Mouse (Mus musculus) spleen, adult 2 months (tissue): ENCODE results near the gene Cabp7. TPM values are rescaled to one million over a fixed set of nuclear protein-coding genes. Genes with fewer than 3 reads are reported as not detected.

Experiments used
- DNase-seq, 2 experiments: peaks; one replicate each; pipeline versions ENCODE4 v3.0.0 to v3.0.0-alpha.2; 2012 to 2021; ENCODE audit warnings: low spot score in 2 of 2, low read depth in 1 of 2
- H3K27ac ChIP-seq: fragments of 200-500 bp; 2 replicates; pipeline ENCODE4 v1.5.1; 2012; ENCODE audit warnings: low read length, inconsistent platforms; ENCODE audit not compliant: insufficient read depth
- H3K27me3 ChIP-seq: fragments of 200-500 bp; 2 replicates; pipeline ENCODE4 v1.6.1; 2012; ENCODE audit warnings: mild to moderate bottlenecking, moderate library complexity, low read length, inconsistent platforms; ENCODE audit not compliant: control insufficient read depth, insufficient read depth
- H3K36me3 ChIP-seq: fragments of 200-500 bp; 2 replicates; pipeline ENCODE4 v1.6.1; 2012; ENCODE audit warnings: mild to moderate bottlenecking, low read length, inconsistent platforms; ENCODE audit not compliant: control insufficient read depth, insufficient read depth
- H3K4me1 ChIP-seq: fragments of 200-500 bp; 2 replicates; pipeline ENCODE4 v1.6.1; 2011; ENCODE audit warnings: inconsistent platforms; ENCODE audit not compliant: control insufficient read depth, insufficient read depth, insufficient read length
- H3K4me3 ChIP-seq: fragments of 200-500 bp; 2 replicates; pipeline ENCODE4 v1.5.1; 2011; ENCODE audit warnings: mild to moderate bottlenecking, inconsistent platforms; ENCODE audit not compliant: insufficient read depth, insufficient read length; ENCODE audit errors: extremely low read depth
- CTCF ChIP-seq: fragments of 200-500 bp; IDR thresholded peaks from 2 replicates; pipeline ENCODE4 v1.5.1; 2011; ENCODE audit warnings: mild to moderate bottlenecking, inconsistent platforms; ENCODE audit not compliant: insufficient read depth, insufficient read length, insufficient replicate concordance; ENCODE audit errors: extremely low read depth
- POLR2A ChIP-seq: fragments of 200-500 bp; IDR thresholded peaks from 2 replicates; pipeline ENCODE4 v1.6.1; 2011; ENCODE audit warnings: low read depth, low read length, inconsistent platforms
- WGBS: fragments of 180-500 bp; shearing (Covaris S2); methylation state at CpG from one replicate; pipeline ENCODE4 v1.1.7; 2018; 5-methylcytosine and 5-hydroxymethylcytosine counted together
- polyA plus RNA-seq: library from polyadenylated mRNA; depleted of rRNA; stranded (reverse); fragments of >200 nt; gene quantifications from 2 replicates; pipeline ENCODE4 v1.2.3, GENCODE M21; 2012

The Cabp7 gene
- polyA plus RNA-seq, 1 experiment: not detected

DNA sequence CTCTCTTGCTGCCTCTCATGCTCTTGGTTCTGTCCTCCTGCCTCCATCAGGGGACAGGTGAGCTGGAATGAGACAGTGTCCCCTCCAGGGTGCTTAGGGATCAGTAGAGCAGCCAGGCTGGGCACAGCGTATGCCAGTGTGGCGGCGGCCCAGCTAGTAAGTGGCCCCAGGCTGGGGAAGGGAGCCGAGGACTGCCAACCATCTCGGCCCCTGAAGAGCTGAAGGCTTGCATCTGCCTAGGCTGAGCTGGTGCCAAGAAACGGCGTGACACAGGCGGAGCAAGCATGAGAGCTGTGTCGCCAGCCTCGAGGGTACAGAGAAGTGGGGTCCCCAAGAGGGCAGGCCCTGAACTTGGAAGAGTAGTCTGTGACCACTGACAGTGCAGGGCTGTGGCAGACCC, 8.9 kb downstream of the Cabp7 start:
- H3K27me3 ChIP-seq: no peaks in the 10 kb centered on the region
- peaks cover 18% of the 10 kb centered on the region for H3K36me3 ChIP-seq
- no peaks in the 10 kb centered on the region for H3K4me1 ChIP-seq
- 85% methylated on average over 10 of the region's 10 CpGs for WGBS
- H3K27ac ChIP-seq: no peak overlapping the region
- H3K4me3 ChIP-seq: no peak overlapping the region
- TF ChIP-seq CTCF (no peak), POLR2A (no peak)
- DNase-seq: no peak

- H3K4me1 ChIP-seq: no peaks in the 10 kb centered on the region
- no peaks in the 10 kb centered on the region for H3K27me3 ChIP-seq
- WGBS: 90% methylated on average over 6 of the region's 6 CpGs
- H3K36me3 ChIP-seq: peaks cover 20% of the 10 kb centered on the region
- no peak for DNase-seq
- H3K27ac ChIP-seq: no peak overlapping the region
- TF ChIP-seq CTCF (no peak), POLR2A (no peak)
- H3K4me3 ChIP-seq: no peak overlapping the region
Observed at GRCm38 (mm10) chr11:4736355-4736754, 10.2 kb downstream of the Cabp7 start.

GRCm38 (mm10) chr11:4734179-4734578, 12.4 kb downstream of the Cabp7 start:
- Histone ChIP-seq H3K4me3 (no peak overlapping the region), H3K4me1 (no peaks in the 10 kb centered on the region), H3K36me3 (peaks cover 20% of the 10 kb centered on the region), H3K27ac (no peak overlapping the region), H3K27me3 (no peaks in the 10 kb centered on the region)
- 88% methylated on average over 12 of the region's 12 CpGs for WGBS
- DNase-seq: no peak
- no peak for TF ChIP-seq CTCF

DNA sequence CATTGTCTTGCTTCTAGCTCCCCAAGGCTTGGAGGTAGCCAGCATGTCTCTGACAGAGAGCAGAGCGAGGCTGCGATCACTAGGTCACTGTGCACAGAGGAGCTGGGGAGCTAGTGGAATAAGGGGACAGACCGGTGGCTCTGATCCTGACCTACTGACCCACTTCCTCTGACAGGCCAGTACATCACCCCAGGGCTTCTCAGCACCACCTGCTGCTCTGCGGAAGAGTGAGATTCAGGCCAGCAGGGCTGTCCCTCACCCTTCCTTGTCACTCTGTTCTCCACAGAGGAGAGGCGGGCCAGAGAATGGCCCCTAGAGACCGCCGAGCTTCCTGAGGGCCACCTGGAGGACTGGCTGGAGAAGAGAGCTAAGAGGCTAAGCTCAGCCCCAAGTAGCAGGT, 14.8 kb downstream of the Cabp7 start:
- Histone ChIP-seq H3K4me3 (no peak overlapping the region), H3K36me3 (peaks cover 9% of the 10 kb centered on the region), H3K4me1 (no peaks in the 10 kb centered on the region), H3K27ac (no peak overlapping the region), H3K27me3 (no peaks in the 10 kb centered on the region)
- TF ChIP-seq CTCF (no peak), POLR2A (no peak)
- WGBS: 90% methylated on average over 7 of the region's 7 CpGs
- DNase-seq: no peak

DNA sequence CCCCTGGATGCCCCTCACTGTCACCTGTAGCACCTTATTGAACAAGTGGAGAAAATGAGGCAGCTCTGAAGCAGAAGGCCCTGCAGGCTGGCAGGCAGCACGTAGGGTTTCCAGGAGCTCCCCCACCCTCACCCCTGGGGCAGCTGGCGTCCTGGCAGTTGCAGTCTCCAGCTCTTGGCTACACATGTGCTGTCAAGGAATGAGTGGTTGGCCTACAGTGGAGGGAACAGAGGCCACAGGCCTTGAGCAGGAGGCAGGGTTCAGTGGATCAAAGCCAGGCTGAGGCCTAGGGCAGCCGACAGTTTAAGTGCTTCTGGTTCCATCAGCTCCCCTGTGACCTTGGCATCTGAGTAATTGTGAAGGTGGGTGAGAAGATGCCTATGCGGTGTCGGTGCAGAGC, 15.7 kb downstream of the Cabp7 start:
- Histone ChIP-seq H3K27me3 (no peaks in the 10 kb centered on the region), H3K4me3 (no peak overlapping the region), H3K4me1 (no peaks in the 10 kb centered on the region), H3K27ac (no peak overlapping the region), H3K36me3 (peaks cover 9% of the 10 kb centered on the region)
- TF ChIP-seq POLR2A: no peak
- TF ChIP-seq CTCF: no peak
- no peak for DNase-seq
- WGBS: 93% methylated on average over 5 of the region's 5 CpGs

DNA sequence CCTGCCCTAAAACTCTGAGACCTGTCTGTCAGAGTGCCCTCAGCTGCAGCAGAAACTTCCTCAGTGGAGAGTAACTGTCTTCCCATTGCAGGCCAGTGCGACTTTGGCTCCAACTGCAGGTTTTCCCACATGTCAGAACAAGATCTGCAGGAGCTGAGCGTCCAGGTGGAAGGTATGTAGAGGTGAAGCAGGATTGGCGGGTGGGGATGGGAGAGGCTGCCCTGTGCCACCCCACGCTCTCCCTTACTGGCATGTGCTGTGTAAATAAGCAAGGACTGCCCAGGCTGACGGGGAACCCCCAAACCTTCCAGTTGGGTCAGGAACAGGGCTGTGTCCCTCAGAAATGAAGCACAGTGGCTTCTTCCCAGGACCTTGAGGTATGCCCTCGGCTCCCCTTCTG, 16.5 kb downstream of the Cabp7 start:
- Histone ChIP-seq H3K4me1 (no peaks in the 10 kb centered on the region), H3K27ac (no peak overlapping the region), H3K4me3 (no peak overlapping the region), H3K27me3 (no peaks in the 10 kb centered on the region), H3K36me3 (peaks cover 8% of the 10 kb centered on the region)
- 79% methylated on average over 6 of the region's 6 CpGs for WGBS
- DNase-seq: no peak
- TF ChIP-seq POLR2A: no peak
- TF ChIP-seq CTCF: no peak

GRCm38 (mm10) chr11:4729603-4730002, 17.0 kb downstream of the Cabp7 start:
- Histone ChIP-seq H3K27me3 (no peaks in the 10 kb centered on the region), H3K36me3 (peaks cover 7% of the 10 kb centered on the region), H3K4me3 (no peak overlapping the region), H3K27ac (no peak overlapping the region), H3K4me1 (no peaks in the 10 kb centered on the region)
- TF ChIP-seq POLR2A: no peak
- TF ChIP-seq CTCF: no peak
- 24% methylated on average over 12 of the region's 12 CpGs for WGBS
- DNase-seq: no peak

DNA sequence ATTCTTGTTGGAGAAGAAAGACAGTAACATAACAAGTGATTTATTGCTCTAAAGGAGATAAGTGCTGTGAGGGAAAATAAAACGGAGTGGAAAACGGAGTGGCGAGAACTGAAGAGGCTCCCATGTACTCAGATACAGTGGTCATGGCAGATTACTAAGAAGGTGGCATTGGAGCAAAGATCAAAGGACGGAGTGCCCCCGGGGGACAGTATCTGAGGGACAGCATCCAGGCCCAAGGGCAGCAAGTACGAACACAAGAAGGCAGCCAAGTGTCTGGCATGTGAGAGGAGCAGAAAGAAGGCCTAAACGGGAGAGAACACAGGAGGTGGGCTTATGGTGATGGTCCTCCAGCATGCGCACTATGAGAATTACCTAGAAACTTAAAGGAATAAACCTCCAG, 24.9 kb downstream of the Cabp7 start:
- no peaks in the 10 kb centered on the region for H3K27me3 ChIP-seq
- TF ChIP-seq CTCF (no peak), POLR2A (no peak)
- 97% methylated on average over 8 of the region's 8 CpGs for WGBS
- H3K4me1 ChIP-seq: no peaks in the 10 kb centered on the region
- H3K36me3 ChIP-seq: peaks cover 17% of the 10 kb centered on the region
- no peak overlapping the region for H3K27ac ChIP-seq
- no peak for DNase-seq
- H3K4me3 ChIP-seq: no peak overlapping the region
